Mouse (Mus musculus): ENCODE data around the gene Plcb4. TPM values are rescaled to one million over a fixed set of nuclear protein-coding genes. Genes with fewer than 3 reads are reported as not detected.
A peak's percentile ranks its signal among the peaks of the same experiment; 100 is the strongest.

Plcb4 gene
- polyA plus RNA-seq, 1 experiment = 6.1 TPM

- Histone ChIP-seq H3K4me1 (ENCODE audit: control insufficient read depth, insufficient read depth, low read length) (no peaks in the 10 kb centered on the region), H3K27me3 (replicated peaks; ENCODE audit: control insufficient read depth, insufficient read depth, low read length) (no peaks in the 10 kb centered on the region), H3K27ac (ENCODE audit: insufficient read depth, low read depth, low read length) (no peak overlapping the region), H3K36me3 (ENCODE audit: control insufficient read depth, insufficient read depth, low read length) (no peaks in the 10 kb centered on the region), H3K4me3 (ENCODE audit: insufficient read depth, low read depth, low read length) (no peak overlapping the region)
- no peak for DNase-seq
- TF ChIP-seq CTCF (conservative IDR thresholded peaks at IDR 0.05; ENCODE audit: insufficient read depth, insufficient read length, low read depth, low read length) = no peak
- TF ChIP-seq POLR2A (IDR thresholded peaks at IDR 0.05; ENCODE audit: low read depth, low read length) = no peak
- WGBS = 87% methylated on average over 1 of the region's 1 CpGs
Measured at GRCm38 (mm10) chr2:135641002-135641401, 17.8 kb upstream of the Plcb4 start.

GRCm38 (mm10) chr2:135641636-135642035, 17.2 kb upstream of the Plcb4 start:
- Histone ChIP-seq H3K4me3 (ENCODE audit: insufficient read depth, low read depth, low read length) (no peak overlapping the region), H3K4me1 (ENCODE audit: control insufficient read depth, insufficient read depth, low read length) (no peaks in the 10 kb centered on the region), H3K36me3 (ENCODE audit: control insufficient read depth, insufficient read depth, low read length) (no peaks in the 10 kb centered on the region), H3K27ac (ENCODE audit: insufficient read depth, low read depth, low read length) (no peak overlapping the region), H3K27me3 (replicated peaks; ENCODE audit: control insufficient read depth, insufficient read depth, low read length) (no peaks in the 10 kb centered on the region)
- WGBS = 88% methylated on average over 2 of the region's 2 CpGs
- TF ChIP-seq POLR2A (IDR thresholded peaks at IDR 0.05; ENCODE audit: low read depth, low read length) = no peak
- TF ChIP-seq CTCF (conservative IDR thresholded peaks at IDR 0.05; ENCODE audit: insufficient read depth, insufficient read length, low read depth, low read length) = no peak
- DNase-seq = peak; percentile 11

DNA sequence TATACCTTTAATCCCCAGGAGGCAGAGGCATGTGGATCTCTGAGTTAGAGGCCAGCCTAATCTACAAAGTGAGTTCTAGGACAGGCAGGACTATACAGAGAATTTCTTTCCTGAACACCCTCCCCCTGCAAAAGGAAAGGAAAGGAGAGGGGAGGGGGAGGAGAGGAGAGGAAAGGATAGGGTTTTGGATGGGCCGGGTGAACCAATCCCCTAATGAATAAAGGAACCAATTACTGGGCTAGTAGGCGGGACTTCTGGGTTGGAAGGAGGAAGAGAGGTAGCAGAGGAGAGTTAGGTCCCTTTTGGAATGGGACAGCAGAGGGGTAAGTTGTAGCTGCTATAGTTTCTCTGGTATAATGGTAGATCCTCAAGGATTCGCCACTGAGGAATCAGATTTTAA, 12.6 kb upstream of the Plcb4 start:
- no peak overlapping the region for H3K4me3 ChIP-seq (ENCODE audit: insufficient read depth, low read depth, low read length)
- 84% methylated on average over 3 of the region's 3 CpGs for WGBS
- no peak for DNase-seq
- H3K36me3 ChIP-seq (ENCODE audit: control insufficient read depth, insufficient read depth, low read length) = no peaks in the 10 kb centered on the region
- H3K27me3 ChIP-seq (replicated peaks; ENCODE audit: control insufficient read depth, insufficient read depth, low read length) = no peaks in the 10 kb centered on the region
- no peaks in the 10 kb centered on the region for H3K4me1 ChIP-seq (ENCODE audit: control insufficient read depth, insufficient read depth, low read length)
- H3K27ac ChIP-seq (ENCODE audit: insufficient read depth, low read depth, low read length) = no peak overlapping the region
- TF ChIP-seq CTCF (conservative IDR thresholded peaks at IDR 0.05; ENCODE audit: insufficient read depth, insufficient read length, low read depth, low read length) (no peak), POLR2A (IDR thresholded peaks at IDR 0.05; ENCODE audit: low read depth, low read length) (no peak)

- no peak overlapping the region for H3K4me3 ChIP-seq (ENCODE audit: insufficient read depth, low read depth, low read length)
- no peaks in the 10 kb centered on the region for H3K27me3 ChIP-seq (replicated peaks; ENCODE audit: control insufficient read depth, insufficient read depth, low read length)
- TF ChIP-seq POLR2A (IDR thresholded peaks at IDR 0.05; ENCODE audit: low read depth, low read length) (no peak), CTCF (conservative IDR thresholded peaks at IDR 0.05; ENCODE audit: insufficient read depth, insufficient read length, low read depth, low read length) (no peak)
- no peak overlapping the region for H3K27ac ChIP-seq (ENCODE audit: insufficient read depth, low read depth, low read length)
- 80% methylated on average over 6 of the region's 6 CpGs for WGBS
- no peaks in the 10 kb centered on the region for H3K4me1 ChIP-seq (ENCODE audit: control insufficient read depth, insufficient read depth, low read length)
- no peaks in the 10 kb centered on the region for H3K36me3 ChIP-seq (ENCODE audit: control insufficient read depth, insufficient read depth, low read length)
- no peak for DNase-seq
Measured at GRCm38 (mm10) chr2:135646654-135647053, 12.2 kb upstream of the Plcb4 start.

- no peaks in the 10 kb centered on the region for H3K36me3 ChIP-seq (ENCODE audit: control insufficient read depth, insufficient read depth, low read length)
- DNase-seq = no peak
- no peak overlapping the region for H3K4me3 ChIP-seq (ENCODE audit: insufficient read depth, low read depth, low read length)
- H3K27me3 ChIP-seq (replicated peaks; ENCODE audit: control insufficient read depth, insufficient read depth, low read length) = no peaks in the 10 kb centered on the region
- WGBS = 90% methylated on average over 4 of the region's 4 CpGs
- no peak overlapping the region for H3K27ac ChIP-seq (ENCODE audit: insufficient read depth, low read depth, low read length)
- TF ChIP-seq POLR2A (IDR thresholded peaks at IDR 0.05; ENCODE audit: low read depth, low read length) (no peak), CTCF (conservative IDR thresholded peaks at IDR 0.05; ENCODE audit: insufficient read depth, insufficient read length, low read depth, low read length) (no peak)
- H3K4me1 ChIP-seq (ENCODE audit: control insufficient read depth, insufficient read depth, low read length) = no peaks in the 10 kb centered on the region
Measured at GRCm38 (mm10) chr2:135647985-135648384, 10.8 kb upstream of the Plcb4 start.

GRCm38 (mm10) chr2:135650885-135651284, 7.9 kb upstream of the Plcb4 start:
- no peaks in the 10 kb centered on the region for H3K27me3 ChIP-seq (replicated peaks; ENCODE audit: control insufficient read depth, insufficient read depth, low read length)
- no peak overlapping the region for H3K4me3 ChIP-seq (ENCODE audit: insufficient read depth, low read depth, low read length)
- TF ChIP-seq POLR2A (IDR thresholded peaks at IDR 0.05; ENCODE audit: low read depth, low read length) (no peak), CTCF (conservative IDR thresholded peaks at IDR 0.05; ENCODE audit: insufficient read depth, insufficient read length, low read depth, low read length) (no peak)
- WGBS = 73% methylated on average over 3 of the region's 3 CpGs
- no peaks in the 10 kb centered on the region for H3K36me3 ChIP-seq (ENCODE audit: control insufficient read depth, insufficient read depth, low read length)
- DNase-seq = no peak
- H3K27ac ChIP-seq (ENCODE audit: insufficient read depth, low read depth, low read length) = no peak overlapping the region
- H3K4me1 ChIP-seq (ENCODE audit: control insufficient read depth, insufficient read depth, low read length) = no peaks in the 10 kb centered on the region

- Histone ChIP-seq H3K27me3 (replicated peaks; ENCODE audit: control insufficient read depth, insufficient read depth, low read length) (no peaks in the 10 kb centered on the region), H3K4me3 (ENCODE audit: insufficient read depth, low read depth, low read length) (no peak overlapping the region), H3K36me3 (ENCODE audit: control insufficient read depth, insufficient read depth, low read length) (no peaks in the 10 kb centered on the region), H3K4me1 (ENCODE audit: control insufficient read depth, insufficient read depth, low read length) (no peaks in the 10 kb centered on the region), H3K27ac (ENCODE audit: insufficient read depth, low read depth, low read length) (no peak overlapping the region)
- TF ChIP-seq POLR2A (IDR thresholded peaks at IDR 0.05; ENCODE audit: low read depth, low read length) = no peak
- no peak for DNase-seq
- WGBS = 91% methylated on average over 6 of the region's 6 CpGs
Measured at GRCm38 (mm10) chr2:135652040-135652439, 6.8 kb upstream of the Plcb4 start.

DNA sequence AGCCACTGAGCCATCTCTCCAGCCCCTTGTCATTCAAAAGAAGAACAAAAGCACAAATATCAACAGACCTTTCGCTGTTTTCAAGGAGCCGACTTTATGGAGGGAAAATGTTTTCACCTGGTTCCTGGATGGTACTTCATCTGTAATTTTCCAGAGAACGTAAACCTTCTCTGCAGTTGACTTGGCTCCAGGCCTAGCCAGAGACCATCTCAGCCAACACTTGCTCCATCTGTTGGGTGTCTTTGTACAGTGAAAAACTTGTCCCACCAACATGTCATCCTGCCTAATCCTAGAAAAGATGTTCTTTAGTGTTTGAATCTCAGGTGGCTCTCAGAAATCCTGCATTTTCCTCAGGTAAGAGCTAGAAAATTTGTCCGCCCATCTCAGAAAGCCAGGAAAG, 6.4 kb upstream of the Plcb4 start:
- Histone ChIP-seq H3K36me3 (ENCODE audit: control insufficient read depth, insufficient read depth, low read length) (no peaks in the 10 kb centered on the region), H3K4me3 (ENCODE audit: insufficient read depth, low read depth, low read length) (no peak overlapping the region), H3K4me1 (ENCODE audit: control insufficient read depth, insufficient read depth, low read length) (no peaks in the 10 kb centered on the region), H3K27me3 (replicated peaks; ENCODE audit: control insufficient read depth, insufficient read depth, low read length) (no peaks in the 10 kb centered on the region), H3K27ac (ENCODE audit: insufficient read depth, low read depth, low read length) (no peak overlapping the region)
- no peak for TF ChIP-seq POLR2A (IDR thresholded peaks at IDR 0.05; ENCODE audit: low read depth, low read length)
- TF ChIP-seq CTCF (conservative IDR thresholded peaks at IDR 0.05; ENCODE audit: insufficient read depth, insufficient read length, low read depth, low read length) = no peak
- DNase-seq = no peak
- 95% methylated on average over 4 of the region's 4 CpGs for WGBS
